Mouse (Mus musculus) limb, embryonic 12.5 days (tissue): Measurements from ENCODE around the gene Lclat1. TPM values are rescaled to one million over a fixed set of nuclear protein-coding genes. Genes with fewer than 3 reads are reported as not detected.

Source experiments
- polyA plus RNA-seq: library from polyadenylated mRNA; unstranded; fragments of >200 nt; fragmentation: Nextera tagmentation; extraction: Ambion mirVana; gene quantifications from 2 replicates; pipeline ENCODE4 v1.2.1, GENCODE M21; 2016

The Lclat1 gene
- polyA plus RNA-seq, 1 experiment from 2014 or later = 7.5 TPM

Other genes starting within 250 kb of the Lclat1 start
- 2.4 and 2.7 TPM in 2 replicates for gene Lbh, start 189.7 kb upstream of the Lclat1 start, polyA plus RNA-seq